Mouse (Mus musculus) ES-Bruce4 (cell line): ENCODE results near the gene Dnajc15. TPM values are rescaled to one million over a fixed set of nuclear protein-coding genes. Genes with fewer than 3 reads are reported as not detected.

Source experiments
- H3K27ac ChIP-seq: 2 replicates; pipeline ENCODE4 v1.5.1; 2012; ENCODE audit warnings: low read length, inconsistent platforms; ENCODE audit not compliant: insufficient read depth
- H3K27me3 ChIP-seq: 2 replicates; pipeline ENCODE4 v1.6.1; 2012; ENCODE audit warnings: mild to moderate bottlenecking, low read length, inconsistent platforms; ENCODE audit not compliant: control insufficient read depth, poor library complexity, insufficient read depth, severe bottlenecking
- H3K36me3 ChIP-seq: 2 replicates; pipeline ENCODE4 v1.6.1; 2012; ENCODE audit warnings: inconsistent platforms, mild to moderate bottlenecking, low read length, moderate library complexity; ENCODE audit not compliant: control insufficient read depth, poor library complexity, insufficient read depth, severe bottlenecking
- H3K4me1 ChIP-seq: one replicate; pipeline ENCODE4 v1.8.1; 2011; ENCODE audit warnings: low read length; ENCODE audit not compliant: control insufficient read depth, insufficient read depth
- H3K4me3 ChIP-seq: 2 replicates; pipeline ENCODE4 v1.5.1; 2011; ENCODE audit warnings: low read depth, mild to moderate bottlenecking, low read length
- H3K9ac ChIP-seq: 2 replicates; pipeline ENCODE4 v1.6.1; 2012; ENCODE audit warnings: low read depth, mild to moderate bottlenecking, inconsistent platforms; ENCODE audit not compliant: poor library complexity, severe bottlenecking
- H3K9me3 ChIP-seq: replicated peaks from 2 replicates; pipeline ENCODE4 v1.6.1; 2012; ENCODE audit warnings: mild to moderate bottlenecking, low read length, inconsistent platforms; ENCODE audit not compliant: control insufficient read depth, poor library complexity, insufficient read depth, severe bottlenecking
- CTCF ChIP-seq: IDR thresholded peaks from one replicate; pipeline ENCODE4 v1.8.1; 2011; ENCODE audit warnings: low read depth, low read length
- EP300 ChIP-seq: IDR thresholded peaks from 2 replicates; pipeline ENCODE4 v1.6.1; 2011; ENCODE audit warnings: low read depth, low read length; ENCODE audit not compliant: insufficient read depth
- POLR2A ChIP-seq: IDR thresholded peaks from one replicate; pipeline ENCODE4 v1.8.1; 2011; ENCODE audit warnings: low read length; ENCODE audit not compliant: insufficient read depth
- polyA plus RNA-seq: library from polyadenylated mRNA; stranded (reverse); fragments of >200 nt; gene quantifications from 2 replicates; pipeline ENCODE4 v1.2.4, GENCODE M21; 2011; ENCODE audit warnings: low read depth; ENCODE audit not compliant: missing spikeins, insufficient read depth, insufficient read length

Gene Dnajc15
- polyA plus RNA-seq, 1 experiment = 53.7 TPM

GRCm38 (mm10) chr14:77867601-77868000, 7.3 kb downstream of the Dnajc15 start:
- no peaks in the 10 kb centered on the region for H3K4me1 ChIP-seq
- no peaks in the 10 kb centered on the region for H3K36me3 ChIP-seq
- TF ChIP-seq EP300 (no peak), POLR2A (no peak), CTCF (no peak)
- no peak overlapping the region for H3K27ac ChIP-seq
- H3K9ac ChIP-seq = no peak overlapping the region
- no peaks in the 10 kb centered on the region for H3K27me3 ChIP-seq
- no peaks in the 10 kb centered on the region for H3K9me3 ChIP-seq
- no peak overlapping the region for H3K4me3 ChIP-seq

- Histone ChIP-seq H3K27me3 (no peaks in the 10 kb centered on the region), H3K9ac (no peak overlapping the region), H3K27ac (no peak overlapping the region), H3K4me1 (no peaks in the 10 kb centered on the region), H3K9me3 (no peaks in the 10 kb centered on the region), H3K36me3 (no peaks in the 10 kb centered on the region), H3K4me3 (no peak overlapping the region)
- TF ChIP-seq POLR2A = no peak
- TF ChIP-seq CTCF = no peak
- TF ChIP-seq EP300 = no peak
Measured at GRCm38 (mm10) chr14:77864510-77864909, 10.4 kb downstream of the Dnajc15 start.

- Histone ChIP-seq H3K9ac (no peak overlapping the region), H3K9me3 (no peaks in the 10 kb centered on the region), H3K4me1 (no peaks in the 10 kb centered on the region), H3K27me3 (no peaks in the 10 kb centered on the region), H3K27ac (no peak overlapping the region), H3K36me3 (no peaks in the 10 kb centered on the region), H3K4me3 (no peak overlapping the region)
- TF ChIP-seq CTCF (no peak), EP300 (no peak), POLR2A (no peak)
Measured at GRCm38 (mm10) chr14:77864051-77864450, 10.9 kb downstream of the Dnajc15 start.

- H3K27ac ChIP-seq = no peak overlapping the region
- H3K9ac ChIP-seq = no peak overlapping the region
- no peaks in the 10 kb centered on the region for H3K9me3 ChIP-seq
- no peaks in the 10 kb centered on the region for H3K27me3 ChIP-seq
- no peaks in the 10 kb centered on the region for H3K36me3 ChIP-seq
- TF ChIP-seq EP300 (no peak), POLR2A (no peak), CTCF (no peak)
- H3K4me1 ChIP-seq = no peaks in the 10 kb centered on the region
- H3K4me3 ChIP-seq = no peak overlapping the region
Measured at GRCm38 (mm10) chr14:77860841-77861560, 13.9 kb downstream of the Dnajc15 start.

GRCm38 (mm10) chr14:77859894-77860293, 15.0 kb downstream of the Dnajc15 start:
- Histone ChIP-seq H3K4me1 (no peaks in the 10 kb centered on the region), H3K9me3 (no peaks in the 10 kb centered on the region), H3K36me3 (no peaks in the 10 kb centered on the region), H3K27ac (no peak overlapping the region), H3K27me3 (no peaks in the 10 kb centered on the region), H3K9ac (no peak overlapping the region), H3K4me3 (no peak overlapping the region)
- TF ChIP-seq POLR2A (no peak), CTCF (no peak), EP300 (no peak)

GRCm38 (mm10) chr14:77853951-77854350, 21.0 kb downstream of the Dnajc15 start:
- Histone ChIP-seq H3K36me3 (no peaks in the 10 kb centered on the region; the same call in 1 of the 2 replicates), H3K9me3 (no peaks in the 10 kb centered on the region), H3K27me3 (no peaks in the 10 kb centered on the region), H3K9ac (no peak overlapping the region), H3K27ac (no peak overlapping the region), H3K4me3 (no peak overlapping the region), H3K4me1 (no peaks in the 10 kb centered on the region)
- no peak for TF ChIP-seq POLR2A
- no peak for TF ChIP-seq EP300
- TF ChIP-seq CTCF = no peak
